Mouse (Mus musculus): Measurements from ENCODE around the gene Fbxo27.

The Fbxo27 gene

DNA sequence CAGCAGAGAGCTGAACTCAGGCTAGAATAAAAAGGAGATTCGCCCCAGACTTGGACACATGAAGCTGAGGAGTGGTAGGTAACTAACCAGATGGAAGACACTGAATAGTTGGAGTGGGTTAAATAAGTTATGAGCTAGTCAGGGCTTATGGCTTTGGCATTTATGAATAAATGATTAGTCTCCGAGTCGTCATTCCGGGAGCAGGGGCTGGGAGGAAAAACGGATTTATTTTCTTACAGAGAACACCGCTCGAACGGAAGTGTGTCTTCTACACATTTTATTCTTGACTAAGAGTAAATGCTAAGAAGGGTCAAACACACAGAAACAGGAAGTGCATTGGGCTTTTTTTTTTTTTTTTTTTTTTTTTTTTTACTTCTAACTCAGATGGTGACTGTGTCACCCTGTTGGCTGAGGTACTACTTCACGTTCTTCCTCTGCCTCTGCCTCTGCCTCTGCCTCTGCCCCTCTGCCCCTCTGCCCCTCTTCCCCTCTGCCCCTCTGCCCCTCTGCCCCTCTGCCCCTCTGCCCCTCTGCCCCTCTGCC lies 10.0 kb downstream of the Fbxo27 start:
- no peak for DNase-seq (ENCODE audit: low read depth, low spot score)

DNA sequence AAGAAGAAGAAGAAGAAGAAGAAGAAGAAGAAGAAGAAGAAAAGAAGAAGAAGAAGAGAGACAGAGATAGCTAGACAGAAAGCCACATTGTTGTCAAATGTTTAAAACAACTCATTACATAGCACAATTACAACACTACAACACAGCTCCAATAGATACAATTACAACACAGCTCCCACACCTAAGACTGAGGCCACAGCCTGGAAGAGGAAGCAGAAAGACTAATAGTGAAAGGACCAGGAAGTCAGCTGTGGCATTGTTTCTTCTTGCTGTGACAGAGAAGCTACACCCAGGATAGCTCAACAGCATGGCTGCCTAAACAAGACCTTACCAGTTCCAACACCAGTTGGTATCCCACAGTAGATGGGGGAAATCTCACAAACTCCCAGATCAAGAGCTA lies 16.8 kb downstream of the Fbxo27 start:
- DNase-seq (ENCODE audit: low read depth, low spot score): no peak

DNA sequence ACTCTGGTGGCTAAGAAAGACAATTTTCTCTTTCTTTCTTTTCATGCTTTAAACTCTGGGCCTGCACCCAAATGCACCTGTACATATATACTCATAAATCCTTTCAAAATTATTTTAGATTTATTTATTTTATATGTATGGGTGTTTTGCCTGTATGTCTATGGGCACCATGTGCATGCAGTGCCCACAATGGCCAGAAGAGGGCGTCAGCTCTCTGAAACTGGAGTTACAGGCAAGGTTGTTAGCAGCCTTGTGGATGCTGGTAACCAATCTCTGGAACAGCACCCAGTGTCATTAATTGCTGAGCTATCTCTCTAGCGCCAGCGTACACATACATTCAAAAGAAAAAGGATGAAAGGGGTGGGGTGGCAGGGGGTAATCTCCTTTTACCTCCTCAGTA lies 18.3 kb downstream of the Fbxo27 start:
- no peak for DNase-seq (ENCODE audit: low read depth, low spot score)

DNA sequence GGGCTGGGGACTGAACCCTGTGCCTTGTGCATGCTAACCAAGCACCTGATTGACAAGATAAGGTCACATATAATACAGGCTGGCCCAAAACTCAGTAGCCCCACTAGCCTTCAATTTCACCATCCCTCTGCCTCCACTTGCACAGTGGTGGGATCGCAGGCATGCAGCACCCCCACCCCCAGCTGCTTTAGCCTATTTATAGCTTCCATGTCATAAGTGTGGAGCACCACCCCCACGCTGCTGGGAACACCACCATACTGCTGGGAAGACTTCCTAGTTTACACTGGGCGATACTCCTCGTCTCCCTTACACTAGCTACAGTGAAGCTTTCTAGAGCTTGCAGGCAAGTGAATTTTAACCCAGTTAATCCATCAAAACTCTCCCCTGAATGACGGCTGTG lies 22.0 kb downstream of the Fbxo27 start:
- DNase-seq (ENCODE audit: low read depth, low spot score): no peak

DNA sequence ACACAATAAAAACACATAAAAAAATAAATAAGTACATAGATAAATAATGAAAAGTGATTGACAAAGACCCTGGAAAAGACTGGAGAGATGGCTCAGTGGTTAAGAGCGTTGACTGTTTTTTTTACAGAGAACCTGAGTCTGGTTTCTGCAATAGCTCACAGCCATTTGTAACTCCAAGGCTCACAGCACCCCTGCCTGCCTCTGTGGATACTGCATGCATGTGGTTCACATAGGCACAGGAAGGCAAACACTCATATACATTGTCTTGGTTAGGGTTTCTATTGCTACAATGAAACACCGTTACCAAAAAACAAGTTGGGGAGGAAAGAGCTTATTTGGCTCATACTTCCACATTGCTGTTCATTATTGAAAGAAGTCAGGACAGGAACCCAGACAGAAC lies 22.9 kb downstream of the Fbxo27 start:
- no peak for DNase-seq (ENCODE audit: low read depth, low spot score)

DNA sequence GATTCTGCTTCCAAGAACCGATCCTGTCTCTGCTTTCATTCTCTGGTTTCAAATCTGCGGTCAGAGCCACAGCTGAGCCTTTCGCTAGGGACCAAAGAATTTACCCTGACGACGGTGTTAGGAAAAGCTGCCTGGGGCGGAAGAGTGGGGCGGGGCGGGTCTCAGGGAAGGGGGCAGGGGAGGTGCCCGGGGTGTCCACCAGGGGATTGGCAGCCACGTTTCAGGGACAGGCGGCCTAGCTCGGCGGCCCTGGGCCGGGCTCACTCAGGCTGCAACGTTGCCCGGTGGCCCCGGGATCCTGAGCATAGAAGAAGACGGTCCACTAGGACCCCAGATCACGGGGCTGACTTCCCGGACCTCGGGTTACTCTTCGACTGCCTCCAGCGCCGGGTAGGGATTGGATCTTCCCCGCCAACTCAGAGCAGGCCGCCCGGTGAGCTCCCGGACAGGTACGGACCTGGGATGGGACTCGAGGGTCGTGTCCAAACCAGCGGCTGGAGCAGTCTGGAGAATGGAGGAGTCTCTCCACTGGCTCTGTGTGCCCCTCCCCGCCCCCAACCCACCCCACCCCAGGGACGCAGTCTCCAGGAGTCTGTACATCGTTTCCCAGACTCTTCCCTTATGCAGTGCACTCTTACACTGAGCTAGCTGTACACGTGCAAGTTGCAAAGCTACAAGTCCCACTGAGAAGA lies 24.1 kb downstream of the Fbxo27 start, which contains the start of gene Fbxo17:
Gene Fbxo17, plus strand, starts transcription at position 215 of the 692 bp plus-strand sequence.
- DNase-seq (ENCODE audit: low read depth, low spot score): peak; percentile 53

DNA sequence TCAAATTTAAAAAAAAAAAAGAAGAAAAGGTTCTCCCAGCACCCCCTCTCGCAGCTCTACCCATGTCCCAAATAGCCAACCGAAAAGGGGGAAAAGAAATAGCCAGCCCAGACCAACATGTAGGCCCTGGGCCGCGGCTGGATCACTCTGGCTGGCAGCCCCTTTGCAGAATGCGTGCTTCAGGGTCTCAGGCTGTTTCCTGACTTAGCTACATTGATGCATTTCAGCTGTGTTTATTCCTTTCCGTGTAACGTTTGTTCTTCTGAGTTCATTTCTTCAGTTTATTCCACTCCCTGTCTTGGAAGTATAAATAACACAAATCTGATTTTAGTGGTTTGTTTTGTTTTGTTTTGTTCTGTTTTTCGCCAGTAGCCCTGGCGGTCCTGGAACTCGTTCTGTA lies 25.1 kb downstream of the Fbxo27 start:
- DNase-seq (ENCODE audit: low read depth, low spot score): no peak

DNA sequence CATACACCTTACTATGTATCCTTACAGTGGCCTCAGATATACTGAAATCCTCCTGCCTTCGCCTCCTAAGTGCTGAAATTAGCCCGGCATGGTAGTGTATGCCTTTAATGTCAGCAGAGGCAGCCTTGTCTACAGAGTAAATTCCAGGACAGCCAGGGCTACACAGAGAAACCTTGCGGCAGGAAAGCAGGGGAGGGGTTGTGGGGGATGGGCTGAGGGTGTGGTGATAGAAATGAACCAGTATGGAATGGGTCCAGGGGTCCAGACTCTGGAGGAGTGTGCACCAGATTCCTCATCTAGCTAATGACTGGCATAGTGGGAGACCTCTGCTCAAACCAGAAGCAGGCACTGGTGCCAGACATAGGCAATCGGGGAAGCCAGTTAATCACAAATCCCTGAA lies 26.5 kb downstream of the Fbxo27 start:
- no peak for DNase-seq (ENCODE audit: low read depth, low spot score)

DNA sequence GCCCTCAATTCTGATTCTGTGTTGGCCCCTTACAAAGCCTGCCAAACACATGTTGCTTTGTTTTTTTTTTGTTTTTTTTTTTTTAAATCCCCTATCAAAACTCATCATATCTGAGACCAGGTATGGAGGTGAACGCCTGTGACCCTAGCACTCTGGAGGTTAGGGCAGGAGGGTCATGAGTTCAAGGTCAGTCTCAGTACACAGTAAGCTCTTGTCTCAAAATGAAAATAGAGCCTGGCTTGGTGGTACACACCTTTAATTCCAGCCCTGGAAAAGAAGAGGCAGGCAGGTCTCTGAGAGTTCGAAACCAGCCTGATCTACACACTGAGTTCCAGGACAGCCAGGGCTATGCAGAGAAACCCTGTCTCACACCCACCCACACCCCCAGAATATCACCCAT lies 27.0 kb downstream of the Fbxo27 start:
- no peak for DNase-seq (ENCODE audit: low read depth, low spot score)

DNA sequence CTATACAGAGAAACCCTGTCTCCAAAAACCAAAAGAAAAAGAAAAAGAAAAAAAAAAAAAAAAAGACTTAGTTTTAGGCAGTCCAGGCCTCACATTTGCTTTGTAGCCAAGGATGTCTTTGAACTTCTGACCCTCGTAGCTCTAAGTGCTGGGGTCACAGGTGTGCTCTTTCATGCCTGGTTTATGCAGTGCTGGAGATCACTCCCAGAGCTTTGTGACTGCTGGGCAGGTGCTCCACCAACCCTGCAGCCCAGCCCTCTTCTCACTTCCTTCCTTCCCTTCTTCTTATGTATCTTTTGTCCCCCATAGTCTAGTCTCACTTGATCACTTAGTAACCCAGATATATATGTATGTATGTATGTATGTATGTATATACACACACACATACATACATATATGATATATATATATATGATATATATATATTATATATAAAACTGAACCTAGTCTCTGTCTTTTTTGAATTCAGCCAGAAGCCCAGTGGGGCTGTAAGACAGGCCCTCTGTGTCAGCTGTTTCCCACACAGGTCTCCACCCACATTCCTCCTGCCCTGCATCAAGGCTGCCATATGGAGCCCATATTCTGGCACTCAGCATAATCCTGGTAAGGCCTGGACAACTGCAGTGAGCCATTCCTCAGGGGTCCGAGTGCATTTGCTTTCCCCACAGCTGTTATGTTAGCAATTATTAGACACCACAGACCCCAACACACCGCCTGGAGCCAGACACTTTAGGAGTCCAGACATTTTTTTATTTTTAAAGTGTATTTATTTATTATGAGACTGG lies 28.3 kb downstream of the Fbxo27 start:
- DNase-seq (ENCODE audit: low read depth, low spot score): no peak

DNA sequence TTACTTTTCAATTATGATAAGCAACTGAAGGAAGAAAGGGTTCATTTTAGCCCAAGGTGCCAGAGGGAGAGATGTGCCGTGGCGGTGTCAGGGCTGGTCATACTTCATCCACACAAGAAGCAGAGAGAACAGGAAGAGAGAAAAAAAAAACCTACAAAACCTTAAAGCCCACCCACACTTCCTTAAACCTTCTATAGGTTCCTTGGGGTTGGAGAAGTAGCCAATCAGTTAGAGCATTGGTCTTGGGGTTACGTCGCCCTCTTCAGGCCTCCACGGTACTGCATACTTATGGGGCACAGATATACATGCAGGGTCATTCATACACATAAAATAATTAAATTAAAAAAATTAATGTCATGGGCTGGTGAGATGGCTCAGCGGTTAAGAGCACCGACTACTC lies 29.4 kb downstream of the Fbxo27 start:
- DNase-seq (ENCODE audit: low read depth, low spot score): no peak

DNA sequence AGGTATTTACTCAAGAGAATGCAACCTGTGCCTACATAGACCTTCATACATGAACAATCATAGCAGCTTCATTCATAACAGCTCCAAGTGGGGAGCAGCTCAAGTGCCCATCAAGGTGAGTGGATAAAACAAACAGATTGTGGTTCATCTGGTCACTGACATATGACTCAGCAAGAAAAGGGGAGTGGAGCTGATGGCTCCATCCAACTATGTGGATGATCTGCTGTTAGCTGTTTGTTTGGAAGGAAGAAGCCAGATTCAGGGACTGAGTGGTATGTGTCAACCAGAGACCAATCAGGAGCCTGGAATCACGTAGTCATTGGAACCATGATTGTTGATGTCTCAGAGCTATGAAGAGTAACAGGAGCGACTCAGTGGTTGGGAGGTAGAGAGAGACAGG lies 32.0 kb downstream of the Fbxo27 start:
- no peak for DNase-seq (ENCODE audit: low read depth, low spot score)

DNA sequence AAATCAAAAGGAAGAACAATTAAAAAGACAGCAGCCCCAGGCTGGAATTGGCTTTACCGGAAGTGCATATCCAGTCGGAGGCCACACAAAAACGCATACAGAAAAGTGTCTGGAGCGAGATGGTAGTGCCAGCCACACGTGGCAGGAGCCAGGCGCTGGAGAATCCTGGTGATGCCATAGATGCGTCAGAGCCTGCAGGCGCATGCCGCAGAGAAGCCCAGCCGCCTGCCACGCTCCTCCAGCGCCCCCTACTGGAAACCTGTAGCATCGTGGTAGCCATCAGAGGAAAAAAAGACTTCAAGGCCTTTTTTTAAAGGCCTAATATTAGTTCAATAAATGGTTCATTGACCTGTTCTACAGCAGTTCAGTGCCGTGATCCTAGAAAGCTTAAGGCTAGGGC lies 34.0 kb downstream of the Fbxo27 start:
- peak; percentile 63 for DNase-seq (ENCODE audit: low read depth, low spot score)

DNA sequence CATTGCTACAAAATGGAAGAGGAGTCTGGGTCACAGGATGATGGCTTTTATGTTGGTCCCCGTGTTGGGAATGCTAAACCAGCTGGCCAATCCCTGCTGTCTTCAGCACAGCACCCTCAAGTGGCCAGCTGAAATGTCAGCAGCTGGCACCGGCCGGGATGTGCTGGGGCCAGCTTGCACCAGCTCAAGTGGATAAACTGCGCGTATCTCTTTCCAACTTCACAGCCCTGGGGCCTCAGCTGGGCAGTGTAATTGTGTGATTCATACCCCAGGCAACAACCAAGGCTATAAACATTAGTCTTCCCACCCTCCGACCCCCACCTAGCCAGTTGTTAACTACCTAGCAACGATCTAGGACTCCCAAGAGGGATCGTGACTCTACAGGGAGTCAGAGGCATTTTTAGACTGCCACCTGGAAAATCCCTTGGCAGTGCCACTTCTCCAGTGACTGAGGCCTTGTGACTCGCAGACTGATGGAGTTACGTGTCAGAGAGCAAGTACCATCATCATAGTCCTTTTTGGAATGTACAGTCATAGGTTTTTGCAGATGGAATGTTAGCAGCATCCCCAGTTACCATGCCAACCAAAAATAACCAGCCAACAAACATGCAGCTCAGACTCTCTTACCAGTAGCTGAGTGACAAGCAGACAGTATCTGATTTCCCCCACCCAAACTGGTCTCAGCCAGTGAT lies 35.1 kb downstream of the Fbxo27 start:
- no peak for DNase-seq (ENCODE audit: low read depth, low spot score)

DNA sequence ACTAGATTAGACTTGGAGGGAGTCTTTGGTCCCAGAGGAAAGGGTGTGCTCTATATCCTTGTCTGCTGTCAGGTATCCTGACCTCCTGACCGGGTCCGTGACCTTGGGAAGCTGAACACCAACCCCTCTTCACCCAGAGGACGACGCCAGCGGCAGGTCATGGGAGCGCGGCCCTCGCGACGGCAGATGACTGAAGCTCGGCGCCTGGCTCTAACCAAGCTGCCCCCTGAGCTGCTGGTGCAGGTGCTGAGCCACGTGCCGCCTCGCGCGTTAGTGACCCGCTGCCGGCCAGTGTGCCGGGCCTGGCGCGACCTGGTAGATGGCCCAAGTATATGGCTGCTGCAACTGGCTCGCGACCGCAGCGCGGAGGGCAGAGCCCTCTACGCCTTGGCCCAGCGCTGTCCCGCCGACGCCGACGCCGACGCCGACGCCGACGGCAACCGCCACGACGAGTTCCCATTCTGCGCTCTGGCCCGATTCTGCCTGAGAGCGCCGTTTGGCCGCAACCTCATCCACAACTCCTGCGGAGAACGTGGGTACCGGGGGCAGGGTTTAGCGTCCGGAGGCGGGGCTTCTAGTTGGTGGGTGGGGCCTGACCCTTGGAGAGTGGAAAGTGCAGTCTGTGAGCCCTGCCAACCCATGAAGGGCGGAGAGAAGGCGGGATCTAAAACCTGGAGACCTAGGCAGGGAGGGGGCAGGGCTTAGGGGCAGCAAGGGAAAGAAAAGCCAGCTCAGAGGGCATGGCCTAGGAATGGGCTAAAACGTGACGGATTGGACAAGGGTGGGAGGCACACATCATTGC lies 39.9 kb downstream of the Fbxo27 start:
- DNase-seq (ENCODE audit: low read depth, low spot score): peak; percentile 74

DNA sequence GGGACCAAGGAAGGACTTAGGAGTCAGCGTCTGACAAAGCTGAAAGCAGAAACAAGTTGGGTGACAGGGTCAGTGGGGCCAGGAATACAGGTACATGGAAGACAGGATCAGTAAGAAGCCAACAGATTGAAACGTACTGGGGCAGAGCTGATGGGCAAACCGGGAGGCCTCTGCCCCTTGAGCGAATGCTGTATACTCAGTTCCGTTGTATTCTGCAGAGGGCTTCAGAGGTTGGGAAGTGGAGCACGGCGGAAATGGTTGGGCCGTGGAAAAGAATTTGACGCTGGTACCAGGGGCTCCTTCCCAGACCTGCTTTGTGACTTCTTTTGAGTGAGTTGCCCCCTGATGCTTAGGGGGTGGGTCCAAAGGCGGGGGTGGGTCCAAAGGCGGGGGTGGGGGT lies 40.6 kb downstream of the Fbxo27 start:
- DNase-seq (ENCODE audit: low read depth, low spot score): no peak

DNA sequence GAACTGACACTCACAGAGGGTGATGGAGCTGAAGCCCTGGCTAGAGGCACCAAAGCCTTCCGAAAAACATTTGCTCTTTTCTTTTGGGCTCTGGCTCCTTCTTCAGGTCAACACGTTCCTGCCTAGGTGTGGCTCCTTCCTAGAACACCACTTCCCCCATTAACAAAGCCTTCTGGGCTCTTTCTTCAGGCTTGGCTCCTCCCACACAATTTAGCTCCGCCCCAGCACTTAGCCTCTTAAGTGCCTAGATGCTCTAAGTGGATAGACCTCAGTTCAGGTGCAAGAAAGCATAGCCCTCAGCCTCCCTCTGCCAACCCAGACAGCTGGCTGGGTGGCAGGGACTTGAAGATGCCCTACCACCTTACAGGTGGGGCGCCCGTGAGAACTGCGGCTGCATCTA lies 43.1 kb downstream of the Fbxo27 start:
- no peak for DNase-seq (ENCODE audit: low read depth, low spot score)

DNA sequence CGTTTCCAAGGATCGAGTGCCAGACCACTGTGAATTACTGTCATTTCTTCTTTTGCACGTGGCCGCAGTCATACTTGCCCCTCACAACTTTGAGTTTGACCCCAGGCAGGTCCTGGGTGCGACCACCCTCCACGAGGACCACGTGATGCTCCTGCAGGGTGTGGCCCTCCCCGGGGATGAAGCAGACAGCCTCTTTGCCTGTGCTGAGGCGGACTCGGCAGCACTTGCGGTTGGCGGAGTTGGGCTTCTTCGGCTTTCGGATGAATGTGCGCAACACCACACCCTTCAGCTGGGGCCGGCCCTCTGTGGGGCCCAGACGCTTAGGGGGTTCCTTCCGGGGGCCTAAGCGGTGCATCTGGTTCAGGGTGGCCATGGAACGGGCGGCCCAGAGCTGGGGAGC lies 47.2 kb downstream of the Fbxo27 start:
- no peak for DNase-seq (ENCODE audit: low read depth, low spot score)

DNA sequence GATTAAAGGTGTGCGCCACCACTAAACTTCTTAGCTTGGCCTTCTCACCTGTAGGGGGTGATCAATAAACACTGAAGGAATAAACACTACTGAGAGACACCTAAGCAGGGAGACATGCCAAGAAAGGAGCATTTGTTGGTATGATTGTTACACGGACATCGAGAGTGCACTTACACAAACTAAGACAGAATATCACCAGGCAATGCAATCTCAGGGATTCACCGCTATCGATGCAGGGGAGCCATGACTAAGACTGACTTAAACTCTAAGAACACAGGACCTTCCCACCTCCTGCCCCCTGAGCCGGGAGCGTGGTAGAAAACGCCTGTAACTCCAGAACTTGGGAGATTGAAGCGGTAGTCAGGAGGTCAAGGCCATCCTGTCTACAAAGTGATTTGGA lies 48.3 kb downstream of the Fbxo27 start:
- no peak for DNase-seq (ENCODE audit: low read depth, low spot score)

DNA sequence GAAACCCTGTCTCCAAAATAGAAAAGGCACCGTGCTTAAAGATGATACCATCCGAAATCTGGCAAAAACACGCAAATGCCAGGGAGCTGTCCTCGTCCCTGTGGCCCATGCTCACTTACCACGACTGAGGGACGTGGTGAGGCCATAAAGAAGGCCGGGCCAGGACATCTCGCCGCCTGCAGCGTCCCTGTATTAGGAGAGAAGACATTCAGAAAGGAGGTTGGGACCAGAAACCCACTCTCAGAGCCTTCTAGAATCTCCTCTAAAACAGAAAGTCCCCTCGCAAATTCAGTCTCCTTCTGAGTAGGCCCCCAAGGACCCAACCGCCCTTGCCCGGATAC lies 48.7 kb downstream of the Fbxo27 start:
- no peak for DNase-seq (ENCODE audit: low read depth, low spot score)

DNA sequence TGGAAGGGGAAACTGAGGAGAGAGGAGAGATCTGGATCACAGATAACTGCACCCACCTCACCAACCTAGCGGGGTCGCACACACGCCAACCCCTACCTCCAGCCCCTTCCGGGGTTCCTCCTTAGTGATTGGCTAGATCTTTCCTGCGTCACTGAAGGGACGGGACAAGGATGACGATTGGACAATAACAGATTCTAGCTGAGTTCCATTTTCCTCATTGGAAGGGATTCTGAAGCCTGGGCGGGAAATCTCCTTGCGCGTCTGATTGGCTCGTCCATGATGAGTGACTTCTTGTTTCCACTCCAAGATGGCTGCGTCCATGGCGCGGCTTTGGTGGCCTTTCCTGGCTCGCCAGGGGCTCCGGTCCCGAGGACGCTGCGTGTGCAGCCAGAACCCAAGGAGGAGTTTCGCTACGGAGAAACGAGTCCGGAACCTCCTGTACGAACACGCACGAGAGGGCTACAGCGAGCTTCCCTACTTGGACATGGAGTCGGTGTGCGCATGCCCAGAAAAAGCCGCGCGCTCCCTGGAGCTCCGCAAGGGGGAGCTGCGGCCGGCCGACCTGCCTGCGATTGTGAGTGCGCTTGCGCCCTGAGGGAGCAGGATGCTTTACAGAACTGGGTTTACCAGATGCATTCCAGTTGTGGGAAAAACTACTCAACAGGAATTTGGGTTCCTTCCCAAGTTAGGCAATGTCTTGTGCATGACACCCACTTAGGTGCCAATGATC lies 49.2 kb downstream of the Fbxo27 start, which contains the start of the genes Mrps12 and Sars2:
Gene Mrps12, minus strand, starts transcription at position 112 of the 730 bp plus-strand sequence.
Gene Sars2, plus strand, starts transcription at position 284 of the 730 bp plus-strand sequence.
- DNase-seq (ENCODE audit: low read depth, low spot score): peak; percentile 94
